Mouse (Mus musculus) midbrain, embryonic 10.5 days (tissue): ENCODE results near the gene Hlf. TPM values are rescaled to one million over a fixed set of nuclear protein-coding genes. Genes with fewer than 3 reads are reported as not detected.

Source experiments
- DNase-seq: peaks from one replicate; pipeline ENCODE4 v3.0.0-alpha.2; 2017; ENCODE audit warnings: low spot score
- H3K27ac ChIP-seq: fragments of 300-500 bp; sonication (generic); replicated peaks from 2 replicates; pipeline ENCODE4 v1.5.1; 2016; ENCODE audit warnings: mild to moderate bottlenecking
- H3K27me3 ChIP-seq: fragments of 300-500 bp; sonication (generic); 2 replicates; pipeline ENCODE4 v1.6.1; 2016; ENCODE audit warnings: low read depth, mild to moderate bottlenecking; ENCODE audit not compliant: poor library complexity, severe bottlenecking
- H3K36me3 ChIP-seq: fragments of 300-500 bp; sonication (generic); 2 replicates; pipeline ENCODE4 v1.6.1; 2016; ENCODE audit warnings: mild to moderate bottlenecking, moderate library complexity
- H3K4me1 ChIP-seq: fragments of 300-500 bp; sonication (generic); 2 replicates; pipeline ENCODE4 v1.6.1; 2016
- H3K4me3 ChIP-seq: fragments of 300-500 bp; sonication (generic); 2 replicates; pipeline ENCODE4 v1.5.1; 2016; ENCODE audit warnings: mild to moderate bottlenecking, moderate library complexity
- H3K9me3 ChIP-seq: fragments of 300-500 bp; sonication (generic); replicated peaks from 2 replicates; pipeline ENCODE4 v1.6.1; 2016; ENCODE audit warnings: mild to moderate bottlenecking
- WGBS: fragments of 180-500 bp; shearing (Covaris S2); methylation state at CpG from one replicate; pipeline ENCODE4 v1.1.7; 2016; 5-methylcytosine and 5-hydroxymethylcytosine counted together
- polyA plus RNA-seq: library from polyadenylated mRNA; unstranded; fragments of >200 nt; fragmentation: Nextera tagmentation; extraction: Ambion mirVana; gene quantifications from 2 replicates; pipeline ENCODE4 v1.2.1, GENCODE M21; 2016

Gene Hlf
- polyA plus RNA-seq, 1 experiment from 2014 or later, result 1.5 TPM

DNA sequence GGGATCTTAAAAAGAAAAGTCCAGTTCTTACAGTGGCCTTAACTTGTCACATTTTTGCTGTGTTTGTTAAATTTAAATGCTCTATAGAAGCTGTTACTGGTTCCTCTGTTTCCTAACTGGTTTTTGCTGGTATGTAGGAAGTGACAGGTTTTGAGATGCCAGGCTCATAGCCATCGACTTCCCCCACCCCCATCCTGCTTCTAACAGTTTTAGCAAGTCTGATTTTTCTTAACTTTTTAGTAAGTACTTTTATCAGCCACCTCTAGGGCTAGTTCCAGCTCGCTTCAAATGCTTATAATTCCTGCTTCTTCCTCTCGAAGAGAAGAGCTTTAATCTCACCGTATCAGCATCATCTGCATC, 40.6 kb downstream of the Hlf start:
- no peaks in the 10 kb centered on the region for H3K9me3 ChIP-seq
- no peak for DNase-seq
- 83% methylated on average over 4 of the region's 4 CpGs for WGBS
- H3K4me3 ChIP-seq, result no peak overlapping the region
- H3K27me3 ChIP-seq, result 0 out of 2 replicates have a peak, but pooled peaks cover 12% of the 10 kb centered on the region
- H3K36me3 ChIP-seq, result no peaks in the 10 kb centered on the region
- peaks cover 30% of the 10 kb centered on the region for H3K4me1 ChIP-seq
- no peak overlapping the region for H3K27ac ChIP-seq

DNA sequence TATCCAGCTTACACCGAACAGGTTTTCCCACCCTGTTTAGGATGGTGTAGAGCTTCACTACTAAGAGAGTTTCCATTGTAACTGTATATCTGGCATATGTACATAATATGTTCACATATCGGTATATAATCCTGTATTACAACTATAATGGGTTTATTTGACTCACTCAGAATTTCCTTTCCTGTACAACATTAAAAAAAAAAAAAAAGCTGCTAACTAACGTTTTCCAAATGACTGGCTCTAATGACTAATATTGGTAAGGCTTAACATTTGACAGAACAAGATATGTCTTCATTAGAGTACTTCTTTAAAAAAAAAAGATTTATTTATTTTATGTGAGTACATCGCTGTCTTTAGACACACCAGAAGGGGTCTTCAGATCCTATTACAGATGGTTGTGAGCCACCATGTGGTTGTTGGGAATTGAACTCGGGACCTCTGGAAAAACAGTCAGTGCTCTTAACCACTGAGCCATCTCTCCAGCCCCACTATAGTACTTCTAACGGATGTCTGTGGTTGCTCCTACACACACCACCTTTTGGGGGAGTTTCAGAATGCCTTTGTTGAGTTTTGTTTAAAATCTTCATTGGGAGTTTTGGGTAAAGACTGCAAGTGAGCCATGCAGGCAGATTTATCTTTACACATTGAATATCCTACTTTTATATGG, 41.1 kb downstream of the Hlf start:
- Histone ChIP-seq H3K27ac (no peak overlapping the region), H3K36me3 (no peaks in the 10 kb centered on the region)

DNA sequence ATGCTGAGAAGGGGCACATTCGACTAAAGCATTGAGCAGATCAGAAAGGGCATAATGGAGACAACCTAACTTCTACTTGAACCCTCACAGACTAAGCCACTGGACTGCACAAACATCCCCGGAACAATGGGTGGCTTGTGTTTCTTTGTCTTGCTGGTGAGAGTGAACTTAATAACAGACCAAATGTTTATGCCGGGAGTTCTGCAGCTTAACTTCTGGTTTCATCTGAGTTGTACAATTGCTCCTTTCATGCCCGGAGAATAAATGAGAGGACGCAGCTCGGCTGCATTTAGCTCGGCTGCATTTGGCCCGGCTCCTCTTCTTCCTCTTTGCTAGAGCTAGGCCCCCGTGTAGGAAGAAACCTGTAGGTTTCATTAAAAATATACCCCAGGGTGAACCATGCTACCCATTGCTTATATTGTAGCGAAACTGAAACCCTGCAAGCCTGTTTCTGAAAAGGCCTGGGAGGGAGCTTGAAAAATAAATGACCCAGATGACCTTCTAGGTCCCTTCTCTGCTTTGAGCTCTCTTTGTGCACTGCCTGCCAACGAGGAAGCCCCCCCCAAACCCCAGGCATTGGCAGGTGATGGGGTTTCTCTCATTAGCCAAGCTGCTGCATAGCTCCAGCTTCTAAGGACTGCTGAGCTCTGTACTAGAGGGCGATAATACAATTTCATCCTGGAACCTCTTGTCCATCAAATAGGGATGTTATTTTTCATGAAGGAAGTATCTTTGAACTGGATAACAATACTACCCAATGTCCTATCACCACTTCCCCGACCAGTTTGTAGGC, 42.8 kb downstream of the Hlf start:
- no peaks in the 10 kb centered on the region for H3K9me3 ChIP-seq
- H3K27ac ChIP-seq, result no peak overlapping the region
- H3K4me3 ChIP-seq, result no peak overlapping the region
- DNase-seq, result no peak
- 0 out of 2 replicates have a peak, but pooled peaks cover 4% of the 10 kb centered on the region for H3K27me3 ChIP-seq
- peaks cover 27% of the 10 kb centered on the region for H3K4me1 ChIP-seq
- WGBS, result 75% methylated on average over 13 of the region's 13 CpGs
- H3K36me3 ChIP-seq, result no peaks in the 10 kb centered on the region

More for the DNA sequence above, 41.1 kb downstream of the Hlf start:
- H3K9me3 ChIP-seq, result no peaks in the 10 kb centered on the region
- 90% methylated on average over 6 of the region's 6 CpGs for WGBS
- DNase-seq, result no peak
- H3K27me3 ChIP-seq, result 0 out of 2 replicates have a peak, but pooled peaks cover 8% of the 10 kb centered on the region
- no peak overlapping the region for H3K4me3 ChIP-seq
- H3K4me1 ChIP-seq, result peaks cover 27% of the 10 kb centered on the region

DNA sequence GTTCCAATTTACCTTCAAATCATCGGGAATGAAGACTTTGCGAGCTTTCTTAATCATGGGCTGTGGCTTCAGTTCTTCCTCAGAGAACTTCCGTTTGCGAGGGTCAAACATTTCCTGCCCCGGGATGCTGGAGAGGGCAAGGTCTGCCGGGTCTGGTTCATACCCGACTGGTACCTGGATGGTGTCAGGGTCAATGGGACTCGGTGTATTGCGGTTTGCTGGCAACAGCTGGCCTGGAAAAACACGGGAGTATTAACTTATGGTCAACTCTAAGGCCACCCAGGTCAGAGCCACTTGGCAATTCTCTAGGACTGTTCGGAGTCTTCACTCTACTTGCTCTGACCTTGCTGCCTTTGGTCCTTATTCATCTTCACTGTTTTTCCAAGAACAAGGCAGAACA, 44.9 kb downstream of the Hlf start:
- H3K9me3 ChIP-seq, result no peaks in the 10 kb centered on the region
- WGBS, result 94% methylated on average over 11 of the region's 11 CpGs
- no peak overlapping the region for H3K4me3 ChIP-seq
- no peak overlapping the region for H3K27ac ChIP-seq
- H3K4me1 ChIP-seq, result peaks cover 21% of the 10 kb centered on the region
- no peak for DNase-seq
- H3K27me3 ChIP-seq, result no peaks in the 10 kb centered on the region
- H3K36me3 ChIP-seq, result no peaks in the 10 kb centered on the region

DNA sequence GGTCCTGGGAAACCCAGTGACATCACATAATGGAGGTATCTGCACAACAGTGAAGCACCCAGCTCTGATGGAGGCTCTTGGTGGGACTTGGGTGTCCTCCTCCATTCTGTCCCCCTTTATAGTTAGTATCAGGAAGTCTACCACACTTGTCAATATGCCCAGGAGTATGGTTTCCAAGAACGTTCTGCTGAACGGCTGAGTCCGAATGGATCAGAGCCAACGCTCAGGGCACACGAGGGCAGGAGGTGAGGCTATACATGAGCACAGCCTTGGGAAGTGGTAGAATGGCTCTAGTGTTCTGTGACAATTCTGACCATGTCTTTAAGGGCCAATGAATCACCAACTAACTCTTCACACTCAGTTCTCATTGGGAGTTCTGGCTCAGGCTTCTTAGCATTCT, 47.8 kb downstream of the Hlf start:
- WGBS, result 89% methylated on average over 5 of the region's 5 CpGs
- H3K9me3 ChIP-seq, result no peaks in the 10 kb centered on the region
- no peaks in the 10 kb centered on the region for H3K36me3 ChIP-seq
- H3K27me3 ChIP-seq, result no peaks in the 10 kb centered on the region
- DNase-seq, result no peak
- H3K4me3 ChIP-seq, result no peak overlapping the region
- H3K4me1 ChIP-seq, result peaks cover 8% of the 10 kb centered on the region
- H3K27ac ChIP-seq, result no peak overlapping the region

DNA sequence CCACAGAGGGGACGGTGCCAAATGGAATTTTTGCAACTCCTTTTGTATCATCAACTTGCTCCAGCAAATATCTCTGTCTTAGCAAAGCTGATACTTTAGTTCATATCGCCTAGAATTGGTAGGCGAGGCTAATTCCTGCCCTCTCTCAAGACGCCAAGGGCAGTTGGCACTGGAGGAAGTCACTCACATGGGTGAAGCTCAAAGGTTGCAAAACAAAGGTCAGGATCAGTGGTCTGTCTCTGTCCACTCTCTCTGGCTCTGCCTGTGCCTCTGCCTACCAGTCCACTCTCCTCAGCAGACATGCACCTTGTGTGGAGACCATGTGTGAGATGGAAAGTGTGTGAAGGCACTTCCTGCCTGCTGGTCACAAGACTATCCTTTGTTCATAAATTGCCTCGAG, 48.4 kb downstream of the Hlf start:
- no peaks in the 10 kb centered on the region for H3K9me3 ChIP-seq
- no peak overlapping the region for H3K27ac ChIP-seq
- no peak for DNase-seq
- peaks cover 5% of the 10 kb centered on the region for H3K4me1 ChIP-seq
- H3K4me3 ChIP-seq, result no peak overlapping the region
- WGBS, result 87% methylated on average over 5 of the region's 5 CpGs
- H3K36me3 ChIP-seq, result no peaks in the 10 kb centered on the region
- no peaks in the 10 kb centered on the region for H3K27me3 ChIP-seq

DNA sequence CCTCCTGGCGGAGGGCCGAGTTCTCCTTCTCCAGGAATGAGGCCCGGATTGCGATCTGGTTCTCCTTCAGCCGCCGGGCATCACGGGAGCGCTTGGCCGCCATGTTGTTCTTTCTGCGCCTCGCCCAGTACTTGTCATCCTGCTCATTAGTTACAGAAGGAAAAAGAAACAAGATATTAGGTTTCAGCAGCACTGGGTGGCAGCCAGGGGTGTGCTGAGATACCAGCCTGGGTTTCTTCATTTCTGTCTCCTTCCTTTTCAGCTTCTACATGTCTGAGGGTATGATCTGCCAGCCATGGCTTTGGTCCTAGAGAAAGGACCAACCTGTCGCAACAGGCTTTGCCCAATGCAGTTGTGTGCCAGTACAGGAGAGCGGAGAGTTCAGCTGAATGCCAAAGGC, 49.9 kb downstream of the Hlf start:
- no peaks in the 10 kb centered on the region for H3K9me3 ChIP-seq
- no peak for DNase-seq
- no peaks in the 10 kb centered on the region for H3K27me3 ChIP-seq
- H3K36me3 ChIP-seq, result no peaks in the 10 kb centered on the region
- H3K27ac ChIP-seq, result no peak overlapping the region
- H3K4me3 ChIP-seq, result no peak overlapping the region
- peaks cover 8% of the 10 kb centered on the region; the same call in 1 of the 2 replicates for H3K4me1 ChIP-seq
- 96% methylated on average over 13 of the region's 13 CpGs for WGBS

DNA sequence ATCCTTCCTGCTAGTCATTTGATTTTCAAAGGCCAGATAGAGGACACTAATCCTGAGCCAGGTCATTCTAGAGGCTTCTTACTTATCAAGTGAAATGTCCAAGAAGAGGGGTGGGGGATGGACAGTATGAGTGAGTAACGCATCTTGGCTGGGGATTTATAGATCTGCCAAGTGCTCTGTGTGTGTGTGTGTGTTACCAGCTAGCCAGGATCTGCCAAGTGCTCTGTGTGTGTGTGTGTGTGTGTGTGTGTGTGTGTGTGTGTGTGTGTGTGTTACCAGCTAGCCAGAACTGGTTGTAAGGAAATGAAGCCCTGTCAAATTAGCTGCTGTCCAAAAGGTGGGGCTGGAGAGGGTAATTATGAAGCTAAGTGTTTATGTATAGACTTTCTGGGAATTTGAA, 55.9 kb downstream of the Hlf start:
- Histone ChIP-seq H3K9me3 (no peaks in the 10 kb centered on the region), H3K27ac (no peak overlapping the region), H3K27me3 (no peaks in the 10 kb centered on the region), H3K4me1 (peaks cover 8% of the 10 kb centered on the region; the same call in 1 of the 2 replicates), H3K36me3 (no peaks in the 10 kb centered on the region), H3K4me3 (no peak overlapping the region)
- no peak for DNase-seq
- WGBS, result 96% methylated on average over 1 of the region's 1 CpGs

DNA sequence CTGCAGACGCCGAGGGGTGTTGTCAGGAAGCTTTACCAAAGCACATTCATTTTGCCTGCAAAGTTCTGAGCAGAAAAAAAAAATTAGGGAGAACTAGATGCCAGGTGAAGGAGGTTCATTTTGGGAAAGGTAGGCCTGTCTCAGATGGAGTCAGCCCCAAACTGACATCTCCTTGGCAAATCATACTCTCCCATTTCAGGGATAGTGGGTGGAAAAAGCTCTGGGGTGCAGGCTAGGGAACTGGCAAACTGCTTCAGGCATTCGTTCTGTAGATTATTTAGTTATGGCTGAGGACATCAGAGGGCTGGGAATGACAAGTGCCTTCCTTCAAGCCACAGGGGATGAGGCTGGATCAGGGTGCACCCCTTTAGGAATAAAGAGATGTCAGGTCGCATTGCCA, 58.0 kb downstream of the Hlf start:
- H3K27me3 ChIP-seq, result no peaks in the 10 kb centered on the region
- no peak overlapping the region for H3K4me3 ChIP-seq
- 87% methylated on average over 4 of the region's 4 CpGs for WGBS
- H3K27ac ChIP-seq, result no peak overlapping the region
- no peaks in the 10 kb centered on the region for H3K36me3 ChIP-seq
- peaks cover 8% of the 10 kb centered on the region; the same call in 1 of the 2 replicates for H3K4me1 ChIP-seq
- no peak for DNase-seq
- H3K9me3 ChIP-seq, result no peaks in the 10 kb centered on the region

DNA sequence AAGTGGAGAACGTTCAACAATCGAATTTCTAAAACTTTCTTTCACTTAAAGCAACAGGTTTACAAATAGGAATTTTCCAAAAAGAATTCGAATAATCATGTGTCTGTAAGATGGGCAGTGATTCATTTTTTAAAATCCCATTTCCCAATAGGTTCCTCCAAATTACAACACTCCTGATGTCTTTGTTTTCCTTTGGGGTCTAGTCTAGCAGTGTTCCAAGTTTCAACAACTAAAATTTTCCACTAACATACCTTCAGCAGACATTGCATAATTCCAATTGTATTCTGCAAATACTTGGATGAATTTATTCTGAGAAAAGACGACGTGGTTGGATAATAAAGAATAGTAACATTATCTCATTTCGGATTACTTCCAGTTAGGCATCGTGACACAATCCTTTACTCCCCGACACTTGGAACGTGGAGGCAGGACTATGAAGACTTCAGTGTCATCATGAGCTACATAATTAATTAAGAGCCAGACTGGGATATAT, 60.4 kb downstream of the Hlf start:
- Histone ChIP-seq H3K4me1 (no peaks in the 10 kb centered on the region; the same call in 1 of the 2 replicates), H3K36me3 (no peaks in the 10 kb centered on the region), H3K9me3 (no peaks in the 10 kb centered on the region), H3K27ac (no peak overlapping the region), H3K27me3 (no peaks in the 10 kb centered on the region), H3K4me3 (no peak overlapping the region)
- DNase-seq, result no peak
- 88% methylated on average over 9 of the region's 9 CpGs for WGBS

DNA sequence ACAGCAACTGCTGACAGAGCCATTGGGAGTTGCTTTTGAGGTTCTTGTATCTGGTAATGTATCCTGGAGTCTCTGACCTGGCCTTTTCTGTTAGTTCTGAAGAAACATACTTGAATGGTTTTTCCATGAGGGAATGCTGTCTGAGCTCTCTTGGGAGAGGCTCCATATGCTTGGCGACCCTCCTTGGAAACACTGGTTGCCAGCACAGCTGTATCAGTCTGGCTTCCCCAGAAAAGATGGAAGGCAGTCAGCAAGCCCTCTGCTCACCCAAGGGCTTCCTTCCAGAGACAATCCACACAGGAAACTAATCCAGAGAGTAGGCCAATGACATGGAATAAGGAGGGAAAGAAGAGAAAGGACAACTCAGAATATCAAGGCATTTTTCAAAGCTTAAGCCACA, 63.9 kb downstream of the Hlf start:
- 64% methylated on average over 1 of the region's 1 CpGs for WGBS
- DNase-seq, result no peak
- H3K4me1 ChIP-seq, result no peaks in the 10 kb centered on the region

DNA sequence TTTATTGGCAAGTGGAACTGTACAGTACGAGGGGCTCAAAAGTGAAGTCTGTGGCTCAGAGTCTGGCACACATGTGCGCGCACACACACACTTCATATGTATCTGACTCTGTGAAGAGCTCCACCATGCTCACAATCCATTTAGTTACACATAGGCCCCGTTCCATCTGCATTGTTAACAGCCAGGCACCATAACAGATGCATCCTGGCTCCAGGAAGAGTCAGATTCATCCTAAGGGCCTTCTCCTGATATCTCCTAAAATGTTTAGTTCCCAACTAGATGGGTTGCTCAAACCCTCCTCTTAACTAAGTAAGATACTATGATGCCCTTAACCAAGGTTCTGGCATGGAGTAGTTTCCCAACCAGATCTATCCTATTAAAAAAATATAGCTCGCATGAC, 64.5 kb downstream of the Hlf start:
- no peak for DNase-seq
- H3K36me3 ChIP-seq, result no peaks in the 10 kb centered on the region
- H3K27ac ChIP-seq, result no peak overlapping the region
- H3K4me1 ChIP-seq, result no peaks in the 10 kb centered on the region
- no peaks in the 10 kb centered on the region for H3K9me3 ChIP-seq
- H3K27me3 ChIP-seq, result no peaks in the 10 kb centered on the region
- WGBS, result 95% methylated on average over 5 of the region's 5 CpGs
- no peak overlapping the region for H3K4me3 ChIP-seq

More for the DNA sequence above, 63.9 kb downstream of the Hlf start:
- Histone ChIP-seq H3K27me3 (no peaks in the 10 kb centered on the region), H3K36me3 (no peaks in the 10 kb centered on the region), H3K27ac (no peak overlapping the region), H3K4me3 (no peak overlapping the region), H3K9me3 (no peaks in the 10 kb centered on the region)

DNA sequence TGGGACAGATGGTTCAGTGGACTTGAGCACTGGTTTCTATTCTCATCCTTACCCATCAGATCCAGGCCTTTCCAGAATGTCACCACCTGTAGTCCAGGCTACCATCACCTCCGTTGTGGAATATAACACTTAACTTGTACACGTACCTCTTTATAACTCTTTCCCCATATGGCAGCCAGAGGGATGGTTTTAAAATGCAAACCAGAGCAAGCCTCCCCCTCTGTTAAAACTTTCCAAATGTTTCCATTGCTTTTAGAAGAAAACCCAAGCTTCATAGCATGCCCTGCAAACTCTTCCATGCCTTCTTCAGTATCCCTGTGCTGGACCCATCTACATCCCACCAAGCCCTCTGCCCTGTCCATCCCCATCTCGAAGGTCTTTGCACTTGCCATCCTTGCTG, 66.1 kb downstream of the Hlf start:
- WGBS, result 92% methylated on average over 3 of the region's 3 CpGs
- H3K27ac ChIP-seq, result no peak overlapping the region
- H3K27me3 ChIP-seq, result no peaks in the 10 kb centered on the region
- H3K4me1 ChIP-seq, result no peaks in the 10 kb centered on the region
- no peak for DNase-seq
- H3K4me3 ChIP-seq, result no peak overlapping the region
- H3K9me3 ChIP-seq, result no peaks in the 10 kb centered on the region
- H3K36me3 ChIP-seq, result no peaks in the 10 kb centered on the region
